Mouse (Mus musculus) fibroblast of lung, adult 2 months (primary cell): ENCODE measurements around the gene Cbx3.
A peak's percentile ranks its signal among the peaks of the same experiment; 100 is the strongest.
"Not testable (repeated sequence)": the region's sequence is repeated elsewhere in the genome, so short reads cannot be mapped to it uniquely, and the experiment has no call there.

Experiments used
- DNase-seq: peaks from one replicate; pipeline ENCODE4 v3.0.0-alpha.2; 2011; ENCODE audit warnings: low read depth

Gene Cbx3

GRCm38 (mm10) chr6:51469715-51470310 lies 347 bp upstream of the Cbx3 start, which contains the start of gene Hnrnpa2b1:
Hnrnpa2b1 (minus strand) TSS chr6:51469894.
- DNase-seq: peak; percentile 99

- DNase-seq: no peak
These were observed 982 bp downstream of the Cbx3 start for GRCm38 (mm10) chr6:51471179-51471505.

- DNase-seq: no peak
These were observed 1.6 kb downstream of the Cbx3 start for GRCm38 (mm10) chr6:51471782-51472181.

DNA sequence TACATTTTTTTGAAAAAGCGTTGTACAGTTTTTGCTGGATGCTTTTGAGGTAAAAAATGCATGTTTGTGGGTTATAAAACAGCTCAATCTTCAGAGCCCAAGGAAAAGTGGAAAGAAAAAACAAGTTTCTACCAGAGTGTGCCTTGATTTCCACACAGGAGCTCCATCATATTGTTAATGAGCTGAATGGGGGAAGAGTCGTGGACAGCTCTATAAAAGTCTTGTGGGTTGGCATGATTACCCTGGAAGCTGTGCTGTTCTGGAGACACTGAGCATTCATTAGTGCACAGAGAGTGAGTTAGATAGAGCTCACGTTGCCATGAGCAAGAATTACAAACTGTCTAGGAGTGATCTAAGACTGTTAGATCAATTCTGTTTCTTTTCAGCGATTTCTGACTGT lies 2.1 kb downstream of the Cbx3 start:
- DNase-seq: no peak

DNA sequence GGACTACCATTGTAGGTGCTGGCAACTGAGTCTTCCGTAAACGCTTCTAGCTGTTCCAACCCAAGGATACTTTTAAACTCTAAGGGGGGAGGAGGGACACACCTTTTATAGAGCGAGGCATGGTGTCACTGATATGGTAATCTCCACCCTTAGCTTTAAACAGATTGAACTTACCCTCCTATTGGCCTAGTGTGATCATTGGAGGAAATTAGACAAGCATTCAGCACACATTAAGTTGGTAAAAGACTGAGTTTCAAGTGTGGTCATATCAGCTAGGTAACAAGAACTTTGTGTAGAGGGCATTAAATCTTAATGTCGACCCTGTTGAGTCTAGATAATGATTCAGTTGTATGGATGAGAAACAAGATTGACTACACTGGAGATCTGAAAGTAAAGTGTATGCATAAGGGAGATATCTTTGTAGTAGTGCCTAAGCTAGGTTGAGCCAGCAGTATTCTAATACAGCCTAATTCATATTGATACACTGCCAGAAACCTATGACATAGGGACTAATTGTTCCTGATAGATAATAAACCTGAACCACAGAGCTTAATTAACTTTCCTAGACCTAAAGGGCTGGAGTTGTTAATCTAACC lies 9.1 kb downstream of the Cbx3 start:
- DNase-seq: no peak

DNA sequence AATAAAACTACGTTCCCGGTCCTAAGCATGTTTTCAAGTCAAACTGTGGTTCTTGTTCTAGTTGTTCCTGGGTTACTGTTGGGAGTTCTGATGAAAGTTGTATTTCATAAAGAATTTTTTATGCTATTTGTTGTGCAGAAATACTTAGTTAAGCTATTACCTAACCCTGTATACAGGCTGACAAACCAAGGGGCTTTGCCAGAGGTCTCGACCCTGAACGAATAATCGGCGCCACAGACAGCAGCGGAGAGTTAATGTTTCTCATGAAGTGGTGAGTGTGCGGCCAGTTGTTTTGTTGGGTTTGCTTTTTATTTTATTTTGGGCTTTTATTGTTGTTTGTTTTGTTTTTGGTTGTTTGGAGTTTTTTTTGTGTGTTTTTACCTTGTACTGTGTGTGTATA lies 11.4 kb downstream of the Cbx3 start:
- DNase-seq: no peak

DNA sequence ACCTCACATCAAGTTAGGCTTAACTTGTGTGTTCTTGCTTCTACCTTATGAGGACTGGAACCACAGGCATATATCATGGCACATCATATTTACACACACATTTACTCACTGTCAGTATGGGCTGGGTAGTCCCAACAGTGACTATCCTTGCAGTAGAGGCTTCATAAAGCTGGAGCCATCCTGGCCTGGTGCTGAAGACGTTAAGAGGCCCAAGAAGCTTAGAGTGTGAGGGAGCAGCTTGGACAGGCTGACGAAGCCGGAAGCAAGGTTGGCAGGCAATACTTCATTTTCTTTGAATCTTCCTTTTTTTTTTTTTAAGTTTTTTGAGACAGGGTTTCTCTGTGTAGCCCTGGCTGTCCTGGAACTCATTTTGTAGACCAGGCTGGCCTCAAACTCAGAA lies 13.7 kb downstream of the Cbx3 start:
- no peak for DNase-seq

DNA sequence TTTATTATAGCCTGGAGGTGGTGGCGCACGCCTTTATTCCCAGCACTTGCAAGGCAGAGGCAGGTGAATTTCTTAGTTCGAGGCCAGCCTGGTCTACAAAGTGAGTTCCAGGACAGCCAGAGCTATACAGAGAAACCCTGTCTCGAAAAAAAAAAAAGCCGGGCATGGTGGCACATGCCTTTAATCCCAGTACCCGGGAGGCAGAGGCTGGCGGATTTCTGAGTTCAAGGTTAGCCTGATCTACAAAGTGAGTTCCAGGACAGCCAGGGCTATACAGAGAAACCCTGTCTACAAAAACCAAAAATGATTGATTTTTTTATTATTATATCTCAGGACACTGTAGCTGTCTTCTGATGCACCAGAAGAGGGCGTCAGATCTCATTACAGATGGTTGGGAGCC lies 14.4 kb downstream of the Cbx3 start:
- DNase-seq: not testable (repeated sequence)

DNA sequence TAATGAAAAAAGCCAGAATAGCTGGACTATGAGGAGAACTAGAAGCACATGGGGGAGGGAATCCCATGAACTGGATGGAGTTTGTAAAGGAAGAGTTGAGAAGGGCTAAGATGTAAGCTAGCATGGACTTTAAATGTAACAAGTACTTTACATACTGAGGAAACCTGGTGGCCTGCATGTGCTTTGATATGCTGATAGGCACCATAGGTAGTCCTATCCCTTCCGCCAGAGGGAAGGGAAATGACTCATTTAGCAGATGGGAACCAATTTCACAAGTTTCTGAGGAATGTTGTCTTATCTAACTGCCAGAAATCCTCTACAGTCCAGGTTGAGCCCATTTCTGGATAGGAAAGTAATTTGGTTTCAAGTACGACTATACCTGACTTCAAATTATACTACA lies 15.5 kb downstream of the Cbx3 start:
- no peak for DNase-seq

GRCm38 (mm10) chr6:51486076-51486710 lies 16.0 kb downstream of the Cbx3 start:
- no peak for DNase-seq

- DNase-seq: no peak
These were observed 16.6 kb downstream of the Cbx3 start for GRCm38 (mm10) chr6:51486731-51487130.

DNA sequence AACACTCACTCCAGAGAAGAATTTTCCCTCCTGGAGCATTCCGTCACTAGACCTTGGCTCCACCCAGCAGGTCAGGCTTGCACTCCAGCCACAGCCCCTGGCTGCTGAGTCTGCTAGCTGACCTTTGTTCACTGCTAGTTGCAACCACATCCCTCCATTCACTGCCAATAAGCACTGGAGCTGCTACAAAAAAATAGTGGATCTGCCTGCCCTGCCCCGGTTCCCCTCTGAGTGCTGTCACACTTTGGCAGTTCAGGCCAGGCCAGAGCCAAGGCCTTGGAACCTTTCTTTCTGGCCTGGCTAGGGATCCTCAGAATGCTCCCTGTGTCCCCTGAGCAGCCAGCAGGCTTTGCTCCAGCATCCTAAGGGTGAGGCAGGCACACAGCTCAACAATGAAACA lies 19.6 kb downstream of the Cbx3 start:
- DNase-seq: peak; percentile 66

DNA sequence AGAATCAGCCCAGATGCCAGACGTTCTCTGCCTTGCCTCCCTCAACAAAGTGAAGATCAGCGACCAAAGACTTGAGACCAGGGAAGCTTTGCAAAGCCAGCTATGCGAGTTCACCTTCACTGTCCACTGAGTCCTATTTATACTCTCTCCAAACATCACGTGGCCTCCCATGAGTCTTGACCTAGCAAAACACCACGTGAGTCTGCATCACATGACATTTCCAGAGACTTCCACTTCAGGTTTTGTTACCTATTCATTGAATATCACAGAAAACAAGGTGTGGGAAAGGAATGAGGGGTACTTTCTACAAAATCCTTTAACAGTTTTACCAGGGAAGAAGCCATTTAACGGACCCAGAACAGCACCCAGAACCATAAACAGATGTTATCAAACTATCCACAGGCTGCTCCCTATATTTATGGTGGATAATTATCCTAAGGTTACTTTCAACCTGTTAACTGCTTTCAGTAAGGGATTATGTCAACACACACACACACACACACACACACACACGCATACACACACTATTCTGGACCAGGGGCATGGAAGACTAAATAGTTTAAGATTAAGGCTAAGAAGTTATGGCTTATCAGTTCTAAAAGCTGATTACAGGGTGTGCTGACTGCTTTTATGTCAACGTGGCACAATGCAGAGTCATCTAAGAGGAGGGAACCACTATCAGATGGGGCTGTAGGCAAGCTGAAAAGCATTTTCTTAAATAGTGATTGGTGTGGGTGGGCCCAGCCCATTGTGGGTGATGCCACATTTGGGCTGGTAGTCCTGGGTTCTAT lies 27.4 kb downstream of the Cbx3 start:
- no peak for DNase-seq

DNA sequence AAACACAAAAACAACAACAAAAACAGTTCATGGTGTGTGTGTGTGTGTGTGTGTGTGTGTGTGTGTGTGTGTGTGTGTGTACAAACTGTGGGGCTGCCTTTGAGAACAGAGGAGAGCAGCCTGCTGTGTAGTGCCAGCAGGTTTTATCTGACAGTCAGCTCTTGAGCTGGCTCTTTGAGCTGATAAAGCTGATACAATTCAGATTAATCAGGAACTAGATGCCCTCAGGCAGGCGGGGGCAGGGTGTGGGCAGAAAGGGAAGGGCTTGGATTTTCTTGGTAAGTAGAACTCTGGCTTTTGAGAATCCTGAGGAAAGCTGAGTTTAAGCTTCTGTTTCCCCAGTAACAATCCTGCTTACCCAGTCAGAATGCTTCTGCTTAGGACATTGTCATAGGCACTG lies 35.5 kb downstream of the Cbx3 start:
- no peak for DNase-seq

- DNase-seq: no peak
These were observed 37.4 kb downstream of the Cbx3 start for GRCm38 (mm10) chr6:51507556-51507955.

DNA sequence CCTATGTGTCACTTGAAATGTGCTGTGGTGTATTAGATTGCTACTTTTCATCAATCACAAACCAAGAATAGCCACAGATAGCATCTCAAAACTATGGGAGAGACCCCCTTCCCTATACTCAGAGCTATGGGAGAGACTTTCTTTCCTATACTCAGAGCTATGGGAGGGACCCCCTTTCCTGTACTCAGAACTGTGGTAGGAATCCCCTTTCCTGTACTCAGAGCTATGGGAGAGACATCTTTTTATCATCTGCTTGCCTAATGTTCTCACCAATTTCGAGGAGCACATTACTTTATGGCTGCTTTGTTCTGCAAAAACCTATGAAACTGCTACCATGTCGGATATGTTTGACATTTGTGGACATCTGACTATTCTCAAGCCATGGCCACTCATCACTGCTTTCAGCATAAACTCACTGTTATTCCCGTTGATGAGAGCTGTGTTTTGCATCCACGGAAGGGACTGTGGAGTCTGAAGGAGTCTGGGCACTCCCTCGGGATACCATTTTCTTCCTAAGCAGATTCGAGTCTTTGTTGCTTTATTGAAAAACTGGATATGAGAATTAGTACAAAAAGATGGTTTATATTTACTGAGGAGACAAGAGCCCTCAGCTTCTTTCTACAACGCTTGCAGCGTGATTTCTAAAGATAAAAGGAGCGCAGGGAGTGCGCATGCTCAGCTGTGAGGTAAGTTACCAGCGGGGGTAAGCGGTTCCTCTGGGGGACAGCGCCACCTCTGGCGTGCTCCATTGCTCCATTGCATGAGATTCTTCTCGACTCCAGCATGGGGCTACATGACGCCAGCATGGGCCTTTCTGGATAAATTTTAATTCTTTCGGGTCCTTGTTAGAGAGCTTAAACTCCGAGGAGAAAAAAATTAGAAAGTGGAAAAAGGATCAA lies 38.8 kb downstream of the Cbx3 start:
- DNase-seq: peak; percentile 59

DNA sequence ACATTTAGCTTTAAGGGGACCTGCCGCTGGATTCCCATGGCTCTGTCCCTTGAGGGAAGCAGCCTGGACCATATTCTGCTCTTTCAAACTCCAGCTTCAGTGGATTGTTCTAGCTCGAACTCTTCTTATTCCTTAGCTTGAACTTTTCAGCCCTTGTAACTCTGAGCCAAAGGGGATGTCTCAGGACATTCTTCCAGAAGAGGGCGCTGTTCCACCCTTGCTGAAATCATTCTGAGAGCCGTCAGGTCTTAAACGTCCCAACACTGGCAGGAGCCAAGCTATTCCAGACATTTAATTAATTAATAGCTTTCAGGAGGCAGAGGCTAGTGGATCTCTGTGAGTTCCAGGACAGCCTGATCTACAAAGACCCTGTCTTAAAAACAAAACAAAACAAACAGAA lies 39.9 kb downstream of the Cbx3 start:
- DNase-seq: no peak

DNA sequence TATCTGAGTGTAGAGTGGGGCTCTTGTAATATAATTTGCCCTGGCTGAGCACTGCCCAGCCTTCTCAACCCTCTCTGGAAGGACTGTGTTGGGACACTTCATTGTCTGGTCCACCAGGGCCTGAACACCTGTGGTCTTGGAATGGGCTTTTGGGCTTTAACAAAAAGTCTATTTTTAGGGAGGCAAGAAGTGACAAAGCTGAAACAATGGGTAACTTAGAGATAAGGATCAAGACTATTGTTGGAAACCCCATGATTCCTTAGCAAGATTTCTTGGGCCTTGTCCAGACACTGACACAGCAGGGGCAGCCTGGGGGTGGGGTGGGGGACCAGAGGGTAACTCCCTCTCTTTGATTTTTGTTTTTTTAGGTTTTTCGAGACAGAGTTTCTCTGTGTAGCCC lies 40.8 kb downstream of the Cbx3 start:
- DNase-seq: no peak

DNA sequence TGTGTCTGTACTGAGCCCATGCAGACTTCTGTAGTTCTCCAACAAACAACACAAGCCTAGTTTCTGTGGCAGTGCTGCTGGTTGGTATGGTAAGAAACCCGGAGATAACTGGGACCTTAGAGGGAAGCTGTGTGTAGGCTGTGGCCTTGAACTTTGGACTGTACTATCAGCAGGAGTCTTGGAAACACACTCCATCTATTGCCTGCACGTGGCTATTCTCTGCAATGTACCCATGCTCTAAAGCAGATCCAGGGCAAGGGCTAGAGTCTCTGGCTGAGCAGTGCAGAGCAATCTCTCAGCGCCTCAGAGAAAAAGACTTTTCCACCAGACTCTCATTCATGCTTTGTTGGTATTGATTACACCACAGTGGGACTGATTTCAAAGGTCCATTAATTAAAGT lies 43.6 kb downstream of the Cbx3 start:
- no peak for DNase-seq

DNA sequence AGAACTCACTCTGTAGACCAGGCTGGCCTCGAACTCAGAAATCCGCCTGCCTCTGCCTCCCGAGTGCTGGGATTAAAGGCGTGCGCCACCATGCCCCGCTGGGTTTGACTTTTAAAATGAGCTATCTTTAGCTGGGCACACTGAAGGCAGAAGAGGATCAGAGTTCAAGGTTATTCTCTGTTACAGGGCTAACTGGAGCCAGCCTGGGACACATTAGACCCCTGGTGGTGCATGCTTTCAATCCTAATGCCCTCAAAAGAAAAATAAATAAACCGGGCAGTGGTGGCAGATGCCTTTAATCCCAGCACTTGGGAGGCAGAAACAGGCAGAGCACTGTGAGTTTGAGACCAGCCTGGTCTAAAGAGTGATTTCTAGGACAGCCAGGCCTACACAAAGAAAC lies 44.7 kb downstream of the Cbx3 start:
- no peak for DNase-seq

DNA sequence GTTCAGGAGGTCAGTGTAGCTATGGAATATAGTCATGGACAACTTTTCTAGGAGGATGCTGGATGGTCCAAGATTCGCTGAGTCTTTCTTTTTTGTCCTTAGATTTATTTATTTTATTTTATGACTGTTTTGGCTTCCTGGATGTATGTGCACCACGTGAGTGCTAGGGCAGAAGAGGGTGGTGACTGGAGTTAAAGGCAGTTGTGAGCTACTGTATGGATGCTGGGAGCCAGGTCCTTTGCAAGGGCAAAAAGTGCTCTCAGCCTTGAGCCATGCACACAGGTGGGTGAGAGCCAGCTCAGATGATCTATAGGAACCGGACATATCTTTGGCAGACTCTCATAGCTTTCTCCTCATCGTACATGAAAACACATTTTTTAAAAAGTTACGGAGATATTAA lies 53.1 kb downstream of the Cbx3 start:
- no peak for DNase-seq

- DNase-seq: no peak
These were observed 53.7 kb downstream of the Cbx3 start, which contains the start of gene Snx10 for GRCm38 (mm10) chr6:51523807-51524320. Snx10 (plus strand) TSS chr6:51523901.
